Mouse (Mus musculus) neural tube, embryonic 13.5 days (tissue): Measurements from ENCODE around the gene Chpf. TPM values are rescaled to one million over a fixed set of nuclear protein-coding genes. Genes with fewer than 3 reads are reported as not detected.

ENCODE experiments used
- ATAC-seq: fragments of 200-750 bp; cut with Nextera tagmentation; 2 replicates; pipeline ENCODE4 v1.8.0; 2017; ENCODE audit warnings: low read depth, mild to moderate bottlenecking, moderate TSS enrichment, moderate library complexity
- H3K27ac ChIP-seq: fragments of 300-500 bp; sonication (generic); replicated peaks from 2 replicates; pipeline ENCODE4 v1.5.1; 2015; ENCODE audit warnings: moderate library complexity, mild to moderate bottlenecking, inconsistent platforms
- H3K27me3 ChIP-seq: fragments of 300-500 bp; sonication (generic); 2 replicates; pipeline ENCODE4 v1.6.1; 2015; ENCODE audit warnings: mild to moderate bottlenecking, inconsistent platforms
- H3K36me3 ChIP-seq: fragments of 300-500 bp; sonication (generic); 2 replicates; pipeline ENCODE4 v1.6.1; 2015; ENCODE audit warnings: mild to moderate bottlenecking, inconsistent platforms
- H3K4me1 ChIP-seq: fragments of 300-500 bp; sonication (generic); replicated peaks from 2 replicates; pipeline ENCODE4 v1.6.1; 2015; ENCODE audit warnings: inconsistent platforms
- H3K4me2 ChIP-seq: fragments of 300-500 bp; sonication (generic); 2 replicates; pipeline ENCODE4 v1.6.1; 2015; ENCODE audit warnings: inconsistent platforms, mild to moderate bottlenecking, moderate library complexity
- H3K4me3 ChIP-seq: fragments of 300-500 bp; sonication (generic); 2 replicates; pipeline ENCODE4 v1.5.1; 2015; ENCODE audit warnings: mild to moderate bottlenecking, inconsistent platforms
- H3K9ac ChIP-seq: fragments of 300-500 bp; sonication (generic); 2 replicates; pipeline ENCODE4 v1.6.1; 2015; ENCODE audit warnings: moderate library complexity, mild to moderate bottlenecking, inconsistent platforms
- H3K9me3 ChIP-seq: fragments of 300-500 bp; sonication (generic); 2 replicates; pipeline ENCODE4 v1.6.1; 2016; ENCODE audit warnings: inconsistent platforms
- WGBS: fragments of 180-500 bp; shearing (Covaris S2); methylation state at CpG from one replicate; pipeline ENCODE4 v1.1.7; 2015; 5-methylcytosine and 5-hydroxymethylcytosine counted together
- polyA plus RNA-seq: library from polyadenylated mRNA; unstranded; fragments of >200 nt; fragmentation: Nextera tagmentation; extraction: Ambion mirVana; gene quantifications from 2 replicates; pipeline ENCODE4 v1.2.1, GENCODE M21; 2015

The Chpf gene
- polyA plus RNA-seq, 1 experiment from 2014 or later: 41.0 TPM

GRCm38 (mm10) chr1:75476441-75476840 lies 2.7 kb downstream of the Chpf start:
- no peaks in the 10 kb centered on the region for H3K9me3 ChIP-seq
- no peak overlapping the region for H3K4me3 ChIP-seq
- no peak overlapping the region for H3K4me2 ChIP-seq
- peak overlapping the region; percentile 12; the same call in 1 of the 2 replicates for H3K9ac ChIP-seq
- 96% methylated on average over 11 of the region's 11 CpGs for WGBS
- no peak overlapping the region for H3K27ac ChIP-seq
- ATAC-seq: no peak
- peaks cover 8% of the 10 kb centered on the region; the same call in 1 of the 2 replicates for H3K27me3 ChIP-seq
- H3K4me1 ChIP-seq: peaks cover 52% of the 10 kb centered on the region
- peaks cover 51% of the 10 kb centered on the region for H3K36me3 ChIP-seq

DNA sequence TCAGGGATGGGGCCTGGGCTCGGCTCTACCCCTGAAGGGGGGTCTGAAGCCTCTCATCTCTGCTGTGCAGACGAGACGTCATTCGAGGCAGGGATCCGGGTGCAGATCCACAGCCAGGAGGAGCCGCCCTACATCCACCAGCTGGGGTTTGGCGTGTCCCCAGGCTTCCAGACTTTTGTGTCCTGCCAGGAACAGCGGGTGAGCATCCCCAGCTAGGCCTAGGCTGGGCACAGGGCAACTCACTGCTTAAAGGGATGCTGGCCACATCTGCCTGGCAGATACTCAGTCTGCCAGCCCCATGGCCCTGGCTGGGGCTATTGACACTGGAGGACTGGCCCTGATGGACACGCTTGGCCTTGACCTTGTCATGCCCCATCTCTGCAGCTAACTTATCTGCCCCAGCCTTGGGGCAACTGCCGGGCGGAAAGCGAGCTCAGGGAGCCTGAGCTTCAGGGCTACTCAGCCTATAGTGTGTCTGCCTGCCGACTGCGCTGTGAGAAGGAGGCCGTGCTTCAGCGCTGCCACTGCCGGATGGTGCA lies 9.8 kb downstream of the Chpf start:
- Histone ChIP-seq H3K9me3 (no peaks in the 10 kb centered on the region), H3K4me2 (no peak overlapping the region), H3K4me1 (peaks cover 27% of the 10 kb centered on the region; the same call in 1 of the 2 replicates), H3K36me3 (peaks cover 26% of the 10 kb centered on the region), H3K4me3 (no peak overlapping the region), H3K9ac (0 out of 2 replicates have a peak overlapping the region, but pooled peaks have one; percentile 3), H3K27me3 (peaks cover 18% of the 10 kb centered on the region), H3K27ac (no peak overlapping the region)
- WGBS: 83% methylated on average over 17 of the region's 17 CpGs
- no peak for ATAC-seq

GRCm38 (mm10) chr1:75467215-75467927 lies 11.7 kb downstream of the Chpf start:
- peak; percentile 77 for ATAC-seq
- Histone ChIP-seq H3K9ac (0 out of 2 replicates have a peak overlapping the region, but pooled peaks have one; percentile 31), H3K4me3 (no peak overlapping the region), H3K4me2 (peak overlapping the region; percentile 18; the same call in 1 of the 2 replicates), H3K9me3 (no peaks in the 10 kb centered on the region), H3K27me3 (peaks cover 18% of the 10 kb centered on the region), H3K27ac (no peak overlapping the region), H3K4me1 (peaks cover 28% of the 10 kb centered on the region; the same call in 1 of the 2 replicates), H3K36me3 (peaks cover 6% of the 10 kb centered on the region)
- WGBS: 8% methylated on average over 14 of the region's 14 CpGs

GRCm38 (mm10) chr1:75463652-75464204 lies 15.4 kb downstream of the Chpf start:
- peaks cover 10% of the 10 kb centered on the region for H3K27me3 ChIP-seq
- no peak overlapping the region for H3K27ac ChIP-seq
- no peak overlapping the region for H3K4me3 ChIP-seq
- H3K4me2 ChIP-seq: no peak overlapping the region
- no peak for ATAC-seq
- peaks cover 38% of the 10 kb centered on the region for H3K4me1 ChIP-seq
- H3K9me3 ChIP-seq: no peaks in the 10 kb centered on the region
- H3K36me3 ChIP-seq: no peaks in the 10 kb centered on the region
- WGBS: 79% methylated on average over 5 of the region's 5 CpGs
- 0 out of 2 replicates have a peak overlapping the region, but pooled peaks have one; percentile 42 for H3K9ac ChIP-seq

DNA sequence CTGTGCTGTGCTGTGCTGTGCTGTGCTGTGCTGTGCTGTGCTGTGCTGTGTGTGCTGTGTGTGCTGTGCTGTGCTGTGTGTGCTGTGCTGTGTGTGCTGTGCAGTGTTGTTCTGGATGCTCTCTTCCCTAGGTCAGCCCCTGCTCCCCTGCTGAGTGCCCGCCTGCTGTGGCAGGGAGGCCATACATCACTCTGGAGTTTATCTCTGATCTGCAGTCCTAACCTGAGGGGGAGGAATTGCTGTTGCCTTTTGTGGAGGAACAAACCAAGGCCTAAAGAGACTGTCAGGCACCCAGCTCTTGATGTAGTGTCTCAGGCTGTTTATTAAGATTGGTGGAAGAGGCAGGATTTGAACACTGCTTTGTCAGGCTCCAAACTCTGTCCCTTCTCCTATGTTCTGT lies 16.5 kb downstream of the Chpf start:
- Histone ChIP-seq H3K9ac (no peak overlapping the region), H3K9me3 (no peaks in the 10 kb centered on the region), H3K27ac (no peak overlapping the region), H3K36me3 (no peaks in the 10 kb centered on the region), H3K4me1 (peaks cover 46% of the 10 kb centered on the region), H3K27me3 (peaks cover 4% of the 10 kb centered on the region; the same call in 1 of the 2 replicates), H3K4me3 (no peak overlapping the region), H3K4me2 (no peak overlapping the region)
- 27% methylated on average over 1 of the region's 1 CpGs for WGBS
- ATAC-seq: no peak

DNA sequence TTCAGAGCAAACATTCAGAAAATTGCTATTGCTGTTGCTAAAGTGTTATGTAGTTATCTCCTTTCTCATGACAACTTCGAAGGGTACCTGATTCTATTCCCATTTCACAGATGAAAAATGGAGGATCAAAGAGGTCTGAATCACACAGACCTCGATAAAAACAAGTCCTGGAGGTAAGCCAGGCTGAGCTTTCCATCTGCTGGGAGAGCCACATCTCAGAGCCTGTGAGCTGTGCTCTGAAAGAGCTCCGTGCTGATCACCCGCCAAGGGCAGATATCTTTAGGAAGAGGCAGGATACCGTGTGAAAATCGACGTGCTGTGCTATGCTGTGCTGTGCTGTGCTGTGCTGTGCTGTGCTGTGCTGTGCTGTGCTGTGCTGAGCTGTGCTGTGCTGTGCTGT lies 18.8 kb downstream of the Chpf start:
- WGBS: 75% methylated on average over 7 of the region's 7 CpGs
- no peak overlapping the region for H3K4me2 ChIP-seq
- no peaks in the 10 kb centered on the region for H3K36me3 ChIP-seq
- H3K9me3 ChIP-seq: no peaks in the 10 kb centered on the region
- H3K9ac ChIP-seq: no peak overlapping the region
- H3K27me3 ChIP-seq: 0 out of 2 replicates have a peak, but pooled peaks cover 7% of the 10 kb centered on the region
- no peak overlapping the region for H3K4me3 ChIP-seq
- no peak for ATAC-seq
- no peak overlapping the region for H3K27ac ChIP-seq
- peaks cover 60% of the 10 kb centered on the region for H3K4me1 ChIP-seq

DNA sequence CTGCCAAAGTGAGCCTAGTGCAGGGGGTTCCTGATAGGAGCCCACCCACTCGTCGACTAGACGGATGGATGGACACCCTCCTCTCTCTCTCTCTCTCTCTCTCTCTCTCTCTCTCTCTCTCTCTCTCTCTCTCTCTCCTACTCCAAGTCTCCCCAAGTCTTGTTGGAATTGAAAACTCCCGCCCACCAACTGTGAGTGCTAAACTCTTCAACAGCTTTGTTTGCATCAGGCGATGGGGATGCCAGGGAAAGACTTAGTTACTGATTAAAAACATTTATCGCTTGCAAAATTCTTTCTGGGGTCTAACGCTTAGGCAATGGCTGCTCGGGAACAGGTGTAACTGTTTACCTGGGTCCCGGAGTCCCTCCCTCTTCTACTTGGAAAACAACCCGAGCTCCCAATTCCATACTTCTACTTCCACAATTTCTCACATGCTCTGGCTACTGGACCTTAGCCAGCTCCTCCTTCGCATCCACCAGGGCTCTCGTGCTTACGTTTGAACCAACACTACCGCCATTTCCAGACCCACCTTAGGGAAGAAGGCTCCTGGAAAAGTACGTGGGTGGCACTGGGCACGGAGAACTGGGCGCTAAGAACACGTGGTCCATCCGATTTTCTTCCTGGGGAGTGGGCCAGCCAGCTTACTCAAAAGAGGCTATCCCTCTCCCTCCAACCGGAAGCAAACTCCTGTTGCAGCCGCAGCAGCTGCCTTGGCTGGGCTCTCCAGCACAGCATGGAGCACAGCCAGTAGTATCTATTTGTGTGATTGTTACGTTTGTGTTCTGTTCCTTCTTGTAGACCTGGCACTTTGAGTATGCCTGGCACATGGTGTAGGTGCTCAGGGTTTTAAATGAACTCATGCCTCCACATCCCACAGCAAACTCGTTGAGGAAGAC lies 20.1 kb downstream of the Chpf start:
- peaks cover 61% of the 10 kb centered on the region for H3K4me1 ChIP-seq
- H3K9ac ChIP-seq: peak overlapping the region; percentile 62
- H3K4me3 ChIP-seq: peak overlapping the region; percentile 30; the same call in 1 of the 2 replicates
- ATAC-seq: no peak
- H3K36me3 ChIP-seq: no peaks in the 10 kb centered on the region
- 0 out of 2 replicates have a peak, but pooled peaks cover 11% of the 10 kb centered on the region for H3K27me3 ChIP-seq
- no peaks in the 10 kb centered on the region for H3K9me3 ChIP-seq
- WGBS: 16% methylated on average over 23 of the region's 23 CpGs
- peak overlapping the region; percentile 55 for H3K4me2 ChIP-seq
- peak overlapping the region; percentile 84 for H3K27ac ChIP-seq

GRCm38 (mm10) chr1:75458025-75458788 lies 20.9 kb downstream of the Chpf start:
- WGBS: 2% methylated on average over 42 of the region's 42 CpGs
- Histone ChIP-seq H3K9me3 (no peaks in the 10 kb centered on the region), H3K4me3 (peak overlapping the region; percentile 30), H3K9ac (peak overlapping the region; percentile 62), H3K4me1 (peaks cover 63% of the 10 kb centered on the region), H3K4me2 (peak overlapping the region; percentile 55), H3K36me3 (no peaks in the 10 kb centered on the region), H3K27ac (peak overlapping the region; percentile 84), H3K27me3 (peaks cover 16% of the 10 kb centered on the region; the same call in 1 of the 2 replicates)
- peak; percentile 57 for ATAC-seq

GRCm38 (mm10) chr1:75457710-75458024 lies 21.4 kb downstream of the Chpf start:
- ATAC-seq: peak; percentile 4; the same call in 1 of the 2 replicates
- H3K4me2 ChIP-seq: peak overlapping the region; percentile 55
- no peak overlapping the region for H3K4me3 ChIP-seq
- H3K9me3 ChIP-seq: no peaks in the 10 kb centered on the region
- peaks cover 16% of the 10 kb centered on the region for H3K27me3 ChIP-seq
- H3K36me3 ChIP-seq: no peaks in the 10 kb centered on the region
- H3K27ac ChIP-seq: peak overlapping the region; percentile 84
- 3% methylated on average over 8 of the region's 10 CpGs for WGBS
- H3K4me1 ChIP-seq: peaks cover 68% of the 10 kb centered on the region
- H3K9ac ChIP-seq: peak overlapping the region; percentile 17; the same call in 1 of the 2 replicates

DNA sequence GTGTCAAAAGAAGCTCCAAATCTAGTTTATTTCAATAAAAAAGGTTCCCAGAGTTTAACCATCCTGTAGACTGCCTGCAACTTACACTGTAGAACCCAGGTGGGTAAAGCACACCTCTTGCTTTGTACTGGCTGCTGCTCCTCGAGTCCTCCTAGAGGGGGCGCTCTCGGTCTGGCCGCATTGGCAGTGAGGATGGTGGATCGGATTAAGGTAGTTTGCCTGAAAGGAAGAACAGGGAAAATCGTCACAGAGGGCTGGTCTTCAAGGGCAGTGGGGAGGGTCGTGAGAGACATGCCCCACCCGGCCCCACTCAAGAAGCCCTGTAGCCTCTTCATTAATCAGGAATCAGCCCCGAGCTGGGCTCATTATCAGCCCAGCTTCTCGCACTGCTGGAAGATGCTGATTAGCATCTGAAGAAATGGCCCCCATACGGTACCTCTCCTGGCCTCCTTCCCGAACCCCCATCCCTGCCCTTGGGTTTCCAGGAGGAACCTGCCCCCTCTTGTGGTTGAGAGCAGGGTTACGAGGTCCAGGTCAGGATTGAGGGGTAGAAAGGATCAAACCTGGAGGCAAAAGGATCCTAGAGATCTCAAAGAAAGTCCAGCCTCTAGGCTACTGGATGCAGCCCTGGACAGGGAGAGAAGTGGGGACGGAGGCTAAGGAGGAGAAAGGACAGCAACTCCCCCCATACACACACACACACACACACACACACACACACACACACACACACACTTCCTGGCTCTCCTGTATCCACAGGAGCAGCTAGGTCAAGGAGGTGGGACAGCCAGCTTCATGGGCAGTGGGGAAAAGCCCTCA lies 22.2 kb downstream of the Chpf start:
- peaks cover 75% of the 10 kb centered on the region for H3K4me1 ChIP-seq
- peak overlapping the region; percentile 55 for H3K4me2 ChIP-seq
- peak overlapping the region; percentile 17; the same call in 1 of the 2 replicates for H3K9ac ChIP-seq
- no peaks in the 10 kb centered on the region for H3K9me3 ChIP-seq
- no peak for ATAC-seq
- peak overlapping the region; percentile 84 for H3K27ac ChIP-seq
- H3K4me3 ChIP-seq: no peak overlapping the region
- peaks cover 23% of the 10 kb centered on the region for H3K27me3 ChIP-seq
- 6% methylated on average over 13 of the region's 14 CpGs for WGBS
- H3K36me3 ChIP-seq: no peaks in the 10 kb centered on the region
